8 mouse cellular contexts compared by ENCODE assay signal in genomic region chr13:56563075-56563474, GRCm38 (mm10). TPM values are rescaled to one million over a fixed set of nuclear protein-coding genes. Genes with fewer than 3 reads are reported as not detected.
DNase-seq lines count a peak whose midpoint lies in the region; ATAC-seq and TF ChIP-seq lines count a peak whose summit lies in the region.
"Had no signal": no experiment of that assay in that cellular context is flagged by ENCODE, and none has a peak within 500 bp of the region (broad histone marks: within the 10 kb centered on the region; RNA-seq: fewer than 3 reads in every experiment).

No protein-coding gene starts in this region.

- no peak overlapping the region for H3K9ac ChIP-seq in lung, embryonic 14.5 days

- TF ChIP-seq POLR2A in kidney, adult 2 months (IDR thresholded peaks at IDR 0.05; ENCODE audit: low read depth, low read length): no peak

- no peaks in the 10 kb centered on the region for H3K36me3 ChIP-seq in kidney, adult 2 months (ENCODE audit: control insufficient read depth, insufficient read depth, low read length)
- no peaks in the 10 kb centered on the region for H3K36me3 ChIP-seq in lung, embryonic 14.5 days (ENCODE audit: insufficient read depth)

- 36% methylated on average over 6 of the region's 6 CpGs for WGBS in kidney, adult 2 months
- 39% methylated on average over 6 of the region's 6 CpGs for WGBS in lung, embryonic 14.5 days

- TF ChIP-seq CTCF in kidney, adult 2 months (conservative IDR thresholded peaks at IDR 0.05; ENCODE audit: insufficient read depth, insufficient read length, low read depth, low read length): peak; percentile 68
- peak; percentile 73 for TF ChIP-seq CTCF in lung, embryonic 14.5 days (IDR thresholded peaks at IDR 0.05; ENCODE audit: low read depth)

- ATAC-seq in lung, embryonic 14.5 days (ENCODE audit: insufficient read depth): no peak
- no peak for ATAC-seq in inflammation-experienced regulatory T-cells, adult 6 months

- H3K4me1 ChIP-seq in kidney, adult 2 months (ENCODE audit: control insufficient read depth, insufficient read depth, low read length): peaks cover 23% of the 10 kb centered on the region; the same call in 1 of the 2 replicates
- H3K4me1 ChIP-seq in lung, embryonic 14.5 days (ENCODE audit: insufficient read depth): no peaks in the 10 kb centered on the region

- no peaks in the 10 kb centered on the region for H3K9me3 ChIP-seq in lung, embryonic 14.5 days (ENCODE audit: low read depth, low read length)

- no peak overlapping the region for H3K27ac ChIP-seq in kidney, adult 2 months (ENCODE audit: insufficient read depth, low read depth, low read length)
- H3K27ac ChIP-seq in lung, embryonic 14.5 days (ENCODE audit: low read depth): no peak overlapping the region

- H3K4me2 ChIP-seq in lung, embryonic 14.5 days: no peak overlapping the region

- no peak overlapping the region for H3K4me3 ChIP-seq in kidney, adult 2 months (ENCODE audit: insufficient read depth, low read depth, low read length)
- H3K4me3 ChIP-seq in lung, embryonic 14.5 days (ENCODE audit: low read depth, low read length): no peak overlapping the region

- DNase-seq in kidney, adult 2 months: peak; percentile 44
- DNase-seq in kidney, adult 11 months: no peak
- peak; percentile 40 for DNase-seq in 3T3-L1 (ENCODE audit: low read depth, low spot score)
- peak; percentile 6 for DNase-seq in A20 (ENCODE audit: low read depth, low spot score)
- peak; percentile 47 for DNase-seq in embryo, embryonic 11 days
- DNase-seq in lung, embryonic 14.5 days: peak; percentile 77

- no peaks in the 10 kb centered on the region for H3K27me3 ChIP-seq in kidney, adult 2 months (replicated peaks; ENCODE audit: control insufficient read depth, insufficient read depth, low read length)
- no peaks in the 10 kb centered on the region for H3K27me3 ChIP-seq in lung, embryonic 14.5 days (ENCODE audit: insufficient read depth, low read length)

RNA-seq across cellular contexts. Expression of gene Lect2, which starts 14.8 kb away (rescaled TPM):
- 0.19 TPM in 2 replicates for polyA plus RNA-seq in kidney, adult 2 months (2012; rRNA removed)
- not detected in 2 replicates for polyA plus RNA-seq in lung, embryonic 14.5 days (2014; fragmentation: Nextera tagmentation; extraction: Ambion mirVana)
- polyA plus RNA-seq in inflammation-experienced regulatory T-cells, adult 6 months (2017; shearing (Covaris generic)): not detected
- polyA plus RNA-seq: neural tube, embryonic 14.5 days had no signal

RNA-seq across cellular contexts. Expression of gene Fbxl21, which starts 40.8 kb away (rescaled TPM):
- polyA plus RNA-seq in kidney, adult 2 months (2012; rRNA removed): 3.6 and 4.1 TPM in 2 replicates
- polyA plus RNA-seq in lung, embryonic 14.5 days (2014; fragmentation: Nextera tagmentation; extraction: Ambion mirVana): 1.7 and 2.2 TPM in 2 replicates
- polyA plus RNA-seq in inflammation-experienced regulatory T-cells, adult 6 months (2017; shearing (Covaris generic)): 1 to 10 TPM in 2 of 3 experiments, under 1 TPM in 1; 0.23 to 2.1 (median 1.5) TPM

RNA-seq across cellular contexts. Expression of gene Tgfbi, which starts 46.2 kb away (rescaled TPM):
- polyA plus RNA-seq in kidney, adult 2 months (2012; rRNA removed): 18.8 and 20.8 TPM in 2 replicates
- 165 and 171 TPM in 2 replicates for polyA plus RNA-seq in lung, embryonic 14.5 days (2014; fragmentation: Nextera tagmentation; extraction: Ambion mirVana)
- polyA plus RNA-seq in inflammation-experienced regulatory T-cells, adult 6 months (2017; shearing (Covaris generic)): 1 to 10 TPM in 1 of 3 experiments, under 1 TPM in 1, not detected in 1; 0.41 to 1.1 TPM
